Mouse (Mus musculus) A20 (cell line): ENCODE data around the gene Adamts4.

Source experiments
- DNase-seq: peaks from one replicate; pipeline ENCODE4 v3.0.0-alpha.2; 2011; ENCODE audit warnings: low read depth, low spot score

Gene Adamts4

DNA sequence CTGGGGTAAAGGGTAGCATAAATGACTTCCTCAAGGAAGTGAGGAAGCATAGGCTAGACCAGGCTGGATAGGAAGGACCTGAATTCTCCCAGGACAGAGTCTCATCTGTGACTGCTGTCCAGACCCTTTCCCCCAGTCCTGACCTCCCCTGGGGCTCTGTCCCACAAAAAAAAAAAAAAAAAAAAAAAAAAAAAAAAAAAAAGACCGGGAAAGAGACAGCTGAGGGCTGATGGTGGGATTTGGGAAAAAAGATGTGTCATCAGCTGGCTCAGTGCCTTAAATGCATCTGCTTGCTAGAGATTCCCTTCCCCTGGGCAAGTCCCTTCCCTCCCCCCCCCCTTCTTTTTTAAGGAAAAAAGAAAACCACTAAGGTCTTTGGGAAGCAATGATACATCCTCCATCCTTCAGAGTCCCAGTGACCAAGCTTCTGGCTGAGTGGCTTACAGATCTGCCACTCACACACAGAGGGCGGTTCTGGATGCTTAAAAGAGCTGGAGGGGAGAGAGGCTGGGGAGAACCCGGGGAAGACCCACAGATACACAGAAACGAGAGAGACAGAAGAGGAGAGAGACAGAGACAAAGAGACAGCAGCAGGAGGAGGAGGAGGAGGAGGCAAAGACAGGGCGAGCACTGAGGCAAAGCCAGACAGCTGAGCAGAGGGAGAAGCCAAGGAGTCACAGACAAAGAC lies at the start of gene Adamts4:
Gene Adamts4, plus strand, starts transcription at position 509 of the 688 bp plus-strand sequence.
- no peak for DNase-seq

DNA sequence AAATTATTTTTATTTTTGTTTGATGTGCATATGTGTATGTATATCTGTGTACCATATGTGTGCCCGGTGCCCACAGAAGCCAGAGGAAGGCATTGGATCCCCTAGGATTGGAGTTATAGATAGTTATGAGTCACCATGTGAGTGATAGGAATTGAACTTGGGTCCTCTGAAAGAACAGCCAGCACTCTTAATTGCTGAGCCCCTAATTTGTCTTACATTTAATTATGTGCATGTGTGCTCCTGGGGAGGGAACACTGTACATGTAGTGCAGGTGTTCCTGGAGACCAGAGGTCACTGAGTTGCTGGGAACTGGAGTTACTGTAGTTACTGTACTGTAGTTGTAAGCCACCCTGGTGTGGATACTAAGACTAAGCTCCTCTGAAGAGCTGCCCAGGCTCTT lies 49.5 kb upstream of the Adamts4 start:
- DNase-seq = no peak

DNA sequence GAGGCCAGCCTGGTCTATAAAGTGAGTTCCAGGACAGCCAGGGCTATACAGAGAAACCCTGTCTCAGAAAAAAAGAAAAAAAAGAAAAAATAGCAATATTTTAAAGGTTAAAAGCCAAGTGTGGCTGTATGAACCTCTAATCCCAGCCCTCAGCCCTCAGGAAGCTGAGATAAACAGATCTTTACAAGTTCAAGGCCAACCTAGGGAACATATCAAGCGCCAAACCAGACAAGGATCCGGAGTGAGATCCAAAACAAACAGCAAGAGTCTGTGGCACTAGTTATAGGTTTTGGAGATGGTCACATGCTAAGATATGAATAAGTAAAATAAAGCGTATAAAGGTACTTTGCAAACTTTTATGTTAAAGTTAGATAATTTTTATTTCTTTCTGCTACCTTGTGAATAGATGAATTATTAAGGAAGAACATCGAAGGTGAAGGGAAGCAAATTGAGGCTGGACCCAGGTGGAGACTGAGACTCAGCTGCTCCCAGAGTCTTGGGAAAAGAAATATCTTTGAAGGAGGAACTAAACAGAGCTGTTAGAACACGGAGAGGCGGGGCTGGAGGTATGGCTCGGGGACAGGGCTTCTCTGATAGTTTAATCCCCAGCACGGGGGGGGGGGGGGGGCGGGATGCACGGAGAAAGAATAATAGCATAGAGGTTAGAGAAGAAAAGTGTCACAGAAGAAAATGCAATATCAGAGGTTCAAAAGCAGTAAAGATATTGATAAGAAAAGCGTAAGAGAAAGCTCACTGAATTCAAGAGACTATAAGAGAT lies 46.6 kb upstream of the Adamts4 start:
- no peak for DNase-seq

DNA sequence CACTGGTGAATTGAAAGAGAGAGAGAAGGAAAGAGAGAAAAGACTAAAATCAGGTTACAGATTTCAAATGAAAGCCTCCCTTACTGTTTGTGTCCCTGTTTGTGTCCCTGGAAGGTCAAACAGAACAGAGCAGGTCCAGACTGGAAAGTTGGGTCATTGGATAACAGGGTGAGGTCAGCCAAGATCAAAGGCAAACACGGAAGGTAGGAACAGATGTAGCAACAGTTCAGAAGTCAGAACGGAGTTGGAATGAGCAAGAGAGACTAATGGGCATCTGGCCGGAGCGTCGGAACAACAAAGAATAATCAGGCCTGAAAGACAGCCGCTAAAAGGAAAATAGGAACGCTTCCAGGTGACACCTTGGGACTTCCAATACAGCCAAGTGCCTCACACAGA lies 46.0 kb upstream of the Adamts4 start:
- no peak for DNase-seq

DNA sequence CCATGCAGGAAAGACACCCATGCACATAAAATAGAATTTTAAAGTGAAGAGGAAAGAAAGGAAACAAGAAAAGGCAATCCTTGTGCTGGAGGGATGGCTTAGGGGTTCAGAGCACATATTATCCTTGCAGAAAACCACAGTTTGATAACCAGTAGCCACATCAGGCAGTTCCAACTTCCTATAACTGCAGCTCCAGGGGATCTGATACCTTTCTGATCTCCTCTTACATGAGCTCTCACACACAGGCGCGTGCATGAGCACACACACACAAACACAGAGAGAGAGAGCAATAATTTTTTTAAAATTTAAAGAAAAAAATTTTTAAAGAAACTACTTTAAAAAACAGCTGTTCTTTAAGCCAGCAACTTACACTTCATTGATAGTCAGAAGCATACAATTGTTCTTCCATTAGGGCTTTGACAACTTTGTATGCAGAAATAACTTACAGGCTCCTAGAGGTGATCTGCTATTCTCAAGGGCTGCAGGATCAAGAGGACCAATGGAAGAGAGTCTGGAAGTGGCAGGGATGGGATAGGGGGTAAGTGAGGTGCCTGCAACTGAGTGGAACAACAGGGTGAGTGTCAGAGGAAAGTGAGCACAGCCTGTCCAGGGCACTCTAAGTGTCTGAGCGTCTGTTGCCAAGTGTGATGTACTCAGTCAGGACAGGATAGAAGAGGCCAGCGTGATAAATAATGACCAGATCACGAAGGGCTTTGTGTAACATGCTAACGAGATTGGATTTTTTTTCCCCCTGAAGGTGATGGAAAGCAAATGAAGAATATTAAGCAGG lies 44.3 kb upstream of the Adamts4 start:
- DNase-seq = no peak

DNA sequence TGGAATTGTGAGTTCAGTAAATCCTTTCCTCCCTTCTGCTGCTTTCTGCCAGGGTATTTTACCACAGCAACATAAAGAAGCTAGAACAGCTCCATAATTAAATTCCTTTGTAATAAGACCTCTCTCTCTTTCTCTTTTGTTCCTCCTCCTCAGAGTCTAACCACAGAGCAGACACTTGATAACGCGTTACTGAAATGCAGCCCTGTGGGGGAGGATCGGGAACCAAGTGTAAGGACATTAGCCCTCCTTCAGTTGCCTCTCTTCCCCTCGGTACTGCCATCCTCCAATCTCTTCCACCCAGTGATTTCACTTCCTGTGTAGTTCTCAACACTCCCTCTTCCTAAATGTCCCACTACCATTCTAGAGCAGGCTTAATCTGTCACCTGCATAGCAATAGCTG lies 40.8 kb upstream of the Adamts4 start:
- DNase-seq = no peak

DNA sequence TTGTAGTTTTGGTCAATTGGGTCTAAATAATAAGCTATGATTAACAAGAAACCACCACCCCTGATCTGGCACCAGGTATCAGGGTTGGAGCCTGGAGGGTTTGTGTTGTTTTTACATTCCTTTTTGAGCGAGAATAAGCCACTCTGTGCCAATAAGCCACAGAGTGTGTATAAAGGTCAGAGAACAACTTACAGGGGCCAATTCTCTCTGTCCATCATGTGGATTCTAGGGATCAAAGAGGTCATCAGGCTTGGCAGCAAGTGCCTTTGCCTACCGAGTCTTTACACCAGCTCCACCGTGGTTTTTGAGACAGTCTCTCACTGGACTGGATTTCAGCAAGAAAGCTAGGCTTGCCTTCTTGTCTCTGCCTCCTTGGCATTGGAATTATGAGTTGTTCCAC lies 37.4 kb upstream of the Adamts4 start:
- DNase-seq = no peak

DNA sequence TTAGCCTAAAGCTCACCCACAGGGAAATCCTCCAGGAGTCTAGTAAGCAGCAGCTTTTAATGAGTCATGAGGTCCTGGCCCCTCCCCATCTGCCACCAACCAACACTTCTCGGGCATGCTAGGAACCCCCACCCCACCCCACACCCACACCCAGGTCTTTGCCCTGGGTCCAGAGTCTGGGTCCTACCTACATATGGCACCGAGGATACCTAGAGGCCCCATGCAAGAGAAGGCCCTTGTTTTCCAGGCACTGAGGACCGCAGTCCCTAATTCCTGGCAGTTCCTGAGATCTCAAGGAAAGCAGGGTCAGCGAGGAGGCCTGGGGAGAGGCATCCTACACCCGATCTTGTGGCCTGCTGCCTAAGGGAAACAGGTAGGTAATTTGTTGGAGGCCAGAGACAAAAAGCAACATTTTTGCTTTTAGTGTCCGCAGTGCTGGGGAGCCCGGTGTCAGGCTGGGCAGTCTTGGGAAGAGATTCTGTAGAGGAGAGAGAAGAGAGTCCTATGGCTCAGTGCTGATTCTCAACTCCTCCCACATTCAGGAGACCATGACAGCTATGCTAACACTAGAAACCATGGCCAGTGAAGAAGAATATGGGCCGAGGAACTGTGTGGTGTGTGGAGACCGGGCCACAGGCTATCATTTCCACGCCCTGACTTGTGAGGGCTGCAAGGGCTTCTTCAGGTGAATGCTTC lies 36.3 kb upstream of the Adamts4 start, which contains the start of gene Nr1i3:
Gene Nr1i3, plus strand, starts transcription at position 170 of the 696 bp plus-strand sequence.
- DNase-seq = no peak

DNA sequence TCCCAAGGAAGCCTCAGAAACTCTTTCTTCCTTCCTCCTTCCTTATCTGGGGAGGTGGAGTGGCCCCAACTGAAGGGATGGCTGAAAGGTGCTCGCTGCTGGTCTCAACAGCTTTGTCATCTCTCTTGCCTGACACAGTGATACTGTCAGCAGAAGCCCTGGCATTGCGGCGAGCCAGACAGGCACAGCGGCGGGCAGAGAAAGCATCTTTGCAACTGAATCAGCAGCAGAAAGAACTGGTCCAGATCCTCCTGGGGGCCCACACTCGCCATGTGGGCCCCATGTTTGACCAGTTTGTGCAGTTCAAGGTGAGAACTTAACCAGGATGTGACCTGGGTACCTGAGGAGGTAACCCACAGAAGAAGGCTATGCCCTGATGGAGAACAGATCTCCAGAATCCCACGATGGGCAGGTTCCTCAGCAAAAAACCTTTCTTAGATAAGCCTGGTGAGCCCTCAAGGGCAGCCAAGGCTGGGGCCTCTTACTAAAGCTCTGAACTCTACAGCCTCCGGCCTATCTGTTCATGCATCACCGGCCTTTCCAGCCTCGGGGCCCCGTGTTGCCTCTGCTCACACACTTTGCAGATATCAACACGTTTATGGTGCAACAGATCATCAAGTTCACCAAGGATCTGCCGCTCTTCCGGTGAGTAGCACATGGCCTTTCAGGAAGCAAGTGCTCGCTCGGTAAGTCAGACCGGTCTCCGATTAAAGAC lies 33.8 kb upstream of the Adamts4 start:
- no peak for DNase-seq

DNA sequence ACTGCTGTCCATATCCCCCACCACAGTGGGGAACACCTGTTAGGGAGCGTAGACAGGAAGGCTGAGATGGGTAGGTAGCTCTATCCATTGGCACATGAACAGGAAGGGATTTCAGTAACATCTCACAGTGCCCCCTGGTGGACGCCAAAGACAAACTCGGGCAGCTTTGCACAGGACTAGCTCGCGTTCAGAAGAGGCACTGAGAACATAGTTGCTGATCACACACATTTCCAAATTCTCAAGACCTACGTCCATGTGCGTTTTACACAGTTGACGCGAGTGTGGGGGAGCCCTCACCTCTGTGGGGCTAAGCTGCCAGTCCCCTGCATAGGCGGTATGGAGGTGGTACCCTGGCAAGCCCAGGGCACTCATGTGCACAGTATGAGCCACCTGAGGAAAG lies 29.4 kb upstream of the Adamts4 start:
- DNase-seq = peak; percentile 87

DNA sequence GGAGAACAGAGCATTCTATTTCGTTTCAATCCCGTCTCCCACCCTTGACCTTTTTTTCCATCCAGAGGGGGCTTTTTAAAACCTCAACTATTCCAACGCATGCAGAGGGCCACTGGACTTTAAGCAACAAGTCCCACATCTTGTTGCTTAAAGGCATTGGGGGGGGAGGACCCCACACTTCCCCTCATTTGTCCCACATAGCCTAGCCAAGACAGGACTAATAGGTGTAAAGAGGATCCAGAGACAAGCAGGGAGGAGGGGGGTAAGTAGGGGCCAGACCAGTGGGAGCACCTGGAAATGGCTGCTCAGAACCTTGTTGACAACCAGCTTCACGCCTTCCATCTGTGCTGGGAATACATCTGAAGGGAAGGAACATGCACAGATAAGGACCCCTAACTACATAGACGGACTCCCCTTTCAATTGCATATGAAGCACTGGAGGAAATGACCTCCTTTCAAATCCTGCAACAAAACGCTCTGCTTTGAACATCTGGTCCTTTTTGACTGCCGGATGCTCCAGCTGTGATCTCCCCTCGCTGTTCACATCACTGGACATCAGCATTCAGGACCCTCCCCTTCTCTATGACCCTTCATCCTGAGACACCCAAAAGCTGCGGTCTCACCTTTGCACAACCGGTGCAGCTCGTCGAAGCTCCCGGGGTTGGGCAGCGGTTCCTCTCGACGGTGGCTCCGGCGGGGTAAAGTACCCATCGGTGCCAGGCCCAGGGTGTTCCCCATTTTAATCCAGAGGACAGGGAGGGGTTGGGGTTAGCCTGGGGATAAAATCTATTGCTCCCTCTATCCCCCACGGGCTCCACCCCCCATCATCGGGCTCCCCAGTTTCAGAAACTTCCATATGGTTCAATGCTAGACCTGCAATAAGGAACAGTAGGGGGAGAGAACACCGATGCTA lies 28.7 kb upstream of the Adamts4 start:
- peak; percentile 55 for DNase-seq

DNA sequence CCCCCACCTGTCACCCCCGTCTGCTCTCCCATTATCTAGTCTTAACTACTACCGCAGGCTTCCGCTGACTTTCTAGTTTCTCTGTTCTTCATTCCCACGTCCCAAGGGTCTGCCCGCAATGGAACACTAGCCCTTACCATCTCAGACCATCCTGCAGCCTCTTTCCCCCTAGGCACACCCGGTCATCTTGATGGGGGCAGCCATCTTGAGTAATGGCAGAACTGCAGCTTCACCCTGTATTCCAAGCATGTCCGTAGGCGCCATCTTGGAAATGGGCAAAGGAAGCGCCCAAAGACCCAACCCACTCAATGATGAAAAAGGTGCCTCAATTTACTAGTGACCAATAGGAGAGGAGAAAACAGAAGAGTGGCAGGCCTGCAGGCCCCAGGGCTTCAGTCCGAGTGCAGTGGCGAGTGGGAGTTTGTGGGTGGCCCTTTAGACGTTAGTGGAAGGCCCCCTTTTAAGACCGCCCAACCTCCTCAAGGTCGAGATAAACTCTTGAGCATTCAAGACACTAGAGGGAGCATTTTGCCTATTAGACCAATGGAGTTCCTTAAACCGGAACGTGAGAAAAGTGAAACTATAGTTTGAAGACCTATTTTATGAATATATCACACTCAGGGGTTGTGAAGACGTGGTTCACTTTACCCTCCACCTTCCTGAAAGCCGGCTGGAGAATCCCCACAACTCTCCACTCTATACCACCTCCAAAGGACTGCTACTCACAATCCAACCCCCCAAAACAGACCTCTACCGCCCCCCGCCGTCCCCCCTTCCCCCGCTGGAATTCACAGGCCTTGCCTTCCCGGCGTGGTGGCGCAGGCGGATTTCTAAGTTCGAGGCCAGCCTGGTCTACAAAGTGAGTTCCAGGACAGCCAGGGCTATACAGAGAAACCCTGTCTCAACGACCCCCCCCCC lies 27.7 kb upstream of the Adamts4 start, which contains the start of gene Tomm40l:
Gene Tomm40l, minus strand, starts transcription at position 277 of the 918 bp plus-strand sequence.
- peak; percentile 98 for DNase-seq

DNA sequence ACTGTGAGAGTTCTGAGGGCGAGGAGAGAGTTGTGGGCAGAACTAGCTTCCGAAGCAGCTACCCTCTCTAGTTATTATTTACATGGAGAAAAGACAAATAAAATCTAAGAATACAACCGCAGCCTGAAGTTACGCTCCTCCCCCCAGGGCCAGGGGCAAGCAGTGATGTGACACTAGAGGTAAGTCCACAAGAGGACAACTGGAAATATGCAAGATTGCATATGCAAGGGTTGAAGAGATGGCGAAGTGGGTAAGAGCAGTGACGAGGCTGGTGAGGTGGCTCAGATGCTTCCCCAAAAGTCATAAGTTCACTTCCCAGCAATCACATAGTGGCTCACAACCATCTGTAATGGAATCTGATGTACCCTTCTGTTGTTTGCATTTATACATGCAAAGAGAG lies 27.1 kb upstream of the Adamts4 start:
- DNase-seq = peak; percentile 30

DNA sequence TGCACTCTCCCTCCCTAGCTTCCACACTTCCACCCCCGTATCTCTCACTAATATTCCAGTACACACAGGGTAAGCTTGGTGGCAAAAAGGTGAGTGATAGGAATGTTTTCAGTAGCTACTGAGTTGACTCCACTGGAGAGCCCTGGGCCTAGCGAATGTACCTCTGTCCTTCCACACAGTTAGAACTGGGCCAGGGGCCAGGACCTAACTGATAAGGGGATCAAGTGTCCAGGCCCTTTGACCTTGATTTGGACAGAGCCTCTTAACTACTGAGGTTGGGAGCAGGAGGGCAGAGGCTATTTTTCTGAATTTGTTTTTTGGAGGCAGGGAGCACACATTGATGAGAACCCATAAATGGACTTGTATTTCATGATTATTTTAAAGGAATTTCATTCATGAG lies 26.4 kb upstream of the Adamts4 start:
- no peak for DNase-seq

DNA sequence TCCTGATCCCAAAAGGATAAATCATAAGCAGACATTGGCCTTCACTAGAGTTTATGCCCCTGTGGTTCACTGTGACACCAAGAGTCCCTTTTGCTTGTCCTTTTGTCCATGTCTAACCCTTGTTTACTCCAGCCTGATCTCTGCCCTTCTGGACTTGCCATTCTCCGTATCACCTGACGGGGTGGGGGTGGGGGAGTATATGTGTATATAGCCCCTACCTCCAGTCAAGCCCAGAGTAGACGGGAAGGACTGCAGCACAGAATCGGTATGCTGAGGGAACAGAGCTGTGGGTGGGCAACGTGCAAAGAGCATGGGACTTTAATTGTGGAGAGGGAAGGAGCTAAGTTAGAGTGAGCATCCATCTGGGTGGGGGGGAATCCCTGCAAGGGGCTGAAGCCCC lies 25.4 kb upstream of the Adamts4 start, which contains the start of gene Apoa2:
Gene Apoa2, plus strand, starts transcription at position 198 of the 400 bp plus-strand sequence.
- no peak for DNase-seq

DNA sequence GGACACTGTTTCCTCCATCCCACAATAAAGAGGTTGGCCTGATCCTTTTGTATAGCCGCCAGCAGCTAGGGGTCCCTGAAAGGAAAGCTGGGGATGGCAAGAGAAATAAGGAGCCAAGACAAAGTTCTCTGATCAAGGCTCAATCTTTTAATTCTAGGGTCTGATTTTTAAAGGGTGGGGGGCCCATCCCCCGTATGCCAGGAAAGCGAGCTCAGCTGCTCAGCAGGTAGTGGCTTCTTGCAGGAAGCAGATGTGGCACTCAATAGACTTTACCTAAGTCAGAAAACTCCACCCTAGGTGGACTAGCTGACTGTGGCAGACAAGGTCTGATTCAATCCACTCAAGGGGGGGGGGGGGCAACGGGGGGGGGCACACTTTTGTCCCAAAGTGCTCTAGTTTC lies 23.4 kb upstream of the Adamts4 start:
- no peak for DNase-seq

DNA sequence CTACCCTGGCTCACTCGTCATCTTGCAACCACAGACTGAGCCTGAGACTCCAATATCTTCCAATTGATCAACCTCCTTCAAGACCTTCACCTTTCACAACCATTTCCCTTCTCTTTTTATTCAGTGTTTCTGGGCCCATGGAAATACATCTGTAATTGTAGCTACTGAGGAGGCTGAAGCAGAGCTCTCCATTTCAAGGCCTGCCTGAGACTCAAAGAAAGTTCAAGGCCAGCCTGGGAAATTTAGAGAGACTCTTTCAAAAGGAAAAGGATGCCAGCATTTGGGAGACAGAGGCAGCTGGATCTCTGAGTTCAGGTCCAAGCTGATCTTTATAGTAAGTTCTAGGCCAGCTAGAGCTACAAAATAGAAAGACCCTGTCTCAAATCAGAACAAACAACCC lies 22.3 kb upstream of the Adamts4 start:
- no peak for DNase-seq

DNA sequence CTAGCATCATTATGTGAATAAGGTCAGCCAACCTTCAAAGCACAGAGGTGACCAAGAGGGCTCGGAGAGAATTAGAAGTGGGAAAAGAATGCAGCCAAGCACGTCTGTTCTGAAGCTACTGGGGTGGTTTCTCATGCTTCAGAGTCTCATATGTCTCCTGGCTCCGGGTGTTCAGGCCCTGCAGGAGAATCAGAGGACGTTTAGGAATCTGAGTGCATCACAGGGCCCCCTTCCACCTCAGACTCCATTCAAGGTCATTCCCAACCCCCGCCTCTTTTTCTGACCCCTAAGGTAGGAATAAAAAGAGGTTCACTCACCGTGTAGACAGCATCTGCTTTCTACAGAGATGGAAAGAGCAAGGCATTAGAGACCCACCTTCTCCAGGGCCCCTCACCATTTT lies 20.5 kb upstream of the Adamts4 start:
- DNase-seq = no peak

DNA sequence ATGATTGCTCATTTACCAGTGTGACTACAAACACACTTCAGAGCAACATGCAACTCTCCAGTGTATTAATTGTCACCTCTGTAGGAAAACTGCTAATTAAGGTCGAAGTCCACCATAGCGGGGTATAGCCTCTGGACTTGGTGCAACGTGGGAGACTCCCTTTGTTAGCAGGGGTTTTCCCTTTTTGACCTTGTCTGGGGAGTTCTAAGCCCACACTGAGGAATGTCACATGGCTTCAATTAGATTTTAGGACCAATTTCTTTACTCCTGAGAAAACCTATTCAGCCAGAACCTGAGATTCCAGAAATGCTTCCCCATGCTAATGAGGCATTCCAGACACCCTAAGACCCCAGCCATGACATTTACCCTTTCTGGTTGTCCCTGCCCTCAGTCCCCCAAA lies 20.0 kb upstream of the Adamts4 start:
- DNase-seq = no peak
